Mouse (Mus musculus): Measurements from ENCODE around the gene Gm28729. TPM values are rescaled to one million over a fixed set of nuclear protein-coding genes. Genes with fewer than 3 reads are reported as not detected.

Gene Gm28729
- polyA plus RNA-seq, 2 experiments: 0.11 TPM; not detected in 1

DNA sequence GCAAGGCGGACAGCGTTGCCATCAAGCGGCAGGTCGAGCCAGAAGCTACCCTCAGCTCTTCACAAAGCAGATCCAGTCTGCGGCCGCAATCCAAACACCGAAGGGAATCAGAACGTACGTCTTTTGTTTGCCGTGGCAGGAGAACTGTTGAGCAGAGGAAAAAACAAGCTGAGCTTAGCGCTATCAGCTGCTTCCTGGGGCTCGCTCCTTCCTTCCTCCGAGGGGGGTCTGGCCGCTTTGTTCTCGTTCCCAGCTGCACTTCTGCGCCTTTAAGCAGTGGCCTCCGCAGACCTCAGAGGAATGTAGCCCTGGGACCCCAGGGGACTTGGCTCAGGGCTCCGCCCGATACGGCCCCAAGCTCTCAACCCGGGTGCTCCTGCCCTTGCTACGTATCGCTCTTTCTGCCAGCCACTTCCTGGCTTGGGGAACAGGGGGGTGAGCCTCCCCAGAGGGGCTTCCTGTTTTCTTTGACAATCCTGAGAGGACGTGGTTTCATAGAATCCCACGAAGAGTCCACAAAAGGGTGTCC lies 87.2 kb downstream of the Gm28729 start:
- 2% methylated on average over 25 of the region's 25 CpGs for WGBS

DNA sequence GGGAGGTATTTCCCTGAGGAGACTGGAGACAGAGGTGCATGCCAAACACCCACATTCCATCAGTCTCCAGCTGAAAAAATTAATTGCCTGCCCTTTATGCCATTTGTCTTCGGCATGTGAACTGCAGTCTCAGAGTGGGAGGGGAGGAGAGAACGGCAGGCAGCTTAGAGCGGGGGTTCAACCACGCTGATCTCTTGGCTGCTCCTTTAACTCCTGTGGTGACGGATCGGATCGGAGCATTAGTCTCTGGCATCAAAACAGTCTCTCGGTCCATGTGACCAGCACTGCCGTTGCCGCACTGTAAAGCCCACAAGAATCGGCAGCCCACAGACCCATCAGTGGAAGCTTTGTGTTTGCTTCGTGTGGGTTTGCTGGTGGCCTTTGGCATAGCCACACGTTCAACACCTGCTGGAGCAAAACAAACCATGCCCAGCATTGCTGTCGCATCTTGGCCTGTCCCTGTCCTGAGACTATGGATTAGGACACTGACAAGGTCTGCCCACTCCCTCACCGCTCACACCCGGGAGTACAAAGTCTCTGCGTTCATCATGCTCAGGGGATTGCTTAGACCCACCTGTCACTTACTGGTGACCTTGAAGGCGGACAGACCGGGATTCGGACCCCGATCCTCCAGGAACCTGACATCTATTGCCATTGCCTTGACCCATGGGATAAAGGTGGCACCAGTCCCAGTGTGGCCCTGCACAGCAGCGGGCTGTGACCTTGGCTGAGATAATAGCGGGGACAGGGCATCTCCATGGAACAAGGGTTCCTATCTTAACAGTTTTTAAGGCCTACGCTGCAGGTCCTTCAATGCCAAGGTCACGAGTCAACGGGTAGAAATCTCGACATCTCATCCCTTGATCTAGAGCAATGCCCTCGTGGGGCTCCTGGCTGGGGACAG lies 87.9 kb downstream of the Gm28729 start:
- no peak for TF ChIP-seq POLR2A (IDR thresholded peaks at IDR 0.05; ENCODE audit: borderline replicate concordance, extremely low read depth, insufficient read depth, insufficient read length)
- ATAC-seq (ENCODE audit: low FRiP score, low read depth) (no peak), DNase-seq (ENCODE audit: low spot score) (no peak)
- peak overlapping the region; percentile 56 for H3K27ac ChIP-seq (replicated peaks; ENCODE audit: low read depth, low read length)
- H3K4me2 ChIP-seq (replicated peaks; ENCODE audit: low read depth, low read length, severe bottlenecking): peak overlapping the region; percentile 85
- 17% methylated on average over 28 of the region's 28 CpGs for WGBS
- peak overlapping the region; percentile 50 for H3K4me3 ChIP-seq (replicated peaks; ENCODE audit: low read length)
- H3K9me3 ChIP-seq (ENCODE audit: control insufficient read depth, low read length): no peaks in the 10 kb centered on the region
- H3K27me3 ChIP-seq (ENCODE audit: control insufficient read depth, insufficient read depth, low read length): no peaks in the 10 kb centered on the region
- H3K9ac ChIP-seq (ENCODE audit: low read depth, low read length, severe bottlenecking): peak overlapping the region; percentile 74
- peaks cover 21% of the 10 kb centered on the region for H3K4me1 ChIP-seq (ENCODE audit: control insufficient read depth, insufficient read depth, low read length)
- H3K36me3 ChIP-seq (ENCODE audit: control insufficient read depth, insufficient read depth, low read length): no peaks in the 10 kb centered on the region

More for the DNA sequence above, 87.2 kb downstream of the Gm28729 start:
- TF ChIP-seq POLR2A (IDR thresholded peaks at IDR 0.05; ENCODE audit: borderline replicate concordance, extremely low read depth, insufficient read depth, insufficient read length): 0 out of 2 replicates have a peak, but pooled peaks have one; percentile 11
- H3K9ac ChIP-seq (ENCODE audit: low read depth, low read length, severe bottlenecking): peak overlapping the region; percentile 74
- peak overlapping the region; percentile 85 for H3K4me2 ChIP-seq (replicated peaks; ENCODE audit: low read depth, low read length, severe bottlenecking)
- no peaks in the 10 kb centered on the region for H3K36me3 ChIP-seq (ENCODE audit: control insufficient read depth, insufficient read depth, low read length)
- peak overlapping the region; percentile 56 for H3K27ac ChIP-seq (replicated peaks; ENCODE audit: low read depth, low read length)
- peak overlapping the region; percentile 50 for H3K4me3 ChIP-seq (replicated peaks; ENCODE audit: low read length)
- no peaks in the 10 kb centered on the region for H3K27me3 ChIP-seq (ENCODE audit: control insufficient read depth, insufficient read depth, low read length)
- H3K9me3 ChIP-seq (ENCODE audit: control insufficient read depth, low read length): no peaks in the 10 kb centered on the region
- ATAC-seq (ENCODE audit: low FRiP score, low read depth) (peak; percentile 77), DNase-seq (ENCODE audit: low spot score) (peak; percentile 68)
- H3K4me1 ChIP-seq (ENCODE audit: control insufficient read depth, insufficient read depth, low read length): peaks cover 21% of the 10 kb centered on the region

Other genes with a start within 250 kb of the Gm28729 start
- gene Atp1b3, start 160.8 kb downstream of the Gm28729 start, polyA plus RNA-seq (2012; rRNA removed): 69.1 and 81.2 TPM in 2 replicates
- gene Atp1b3, start 160.8 kb downstream of the Gm28729 start, polyA plus RNA-seq (2014; fragmentation: Nextera tagmentation; extraction: Ambion mirVana): 134 and 138 TPM in 2 replicates
- 183 and 341 TPM in 2 replicates for gene Rnf7, start 46.6 kb downstream of the Gm28729 start, polyA plus RNA-seq (2012; rRNA removed)
- 261 and 272 TPM in 2 replicates for gene Rnf7, start 46.6 kb downstream of the Gm28729 start, polyA plus RNA-seq (2014; fragmentation: Nextera tagmentation; extraction: Ambion mirVana)
- gene Rasa2, start 106.4 kb upstream of the Gm28729 start, polyA plus RNA-seq (2012; rRNA removed): 10.3 and 10.9 TPM in 2 replicates
- gene Rasa2, start 106.4 kb upstream of the Gm28729 start, polyA plus RNA-seq (2014; fragmentation: Nextera tagmentation; extraction: Ambion mirVana): 20.4 and 20.6 TPM in 2 replicates
- gene Zbtb38, start 227.6 kb upstream of the Gm28729 start, polyA plus RNA-seq (2012; rRNA removed): 2.8 and 3.8 TPM in 2 replicates
- gene Zbtb38, start 227.6 kb upstream of the Gm28729 start, polyA plus RNA-seq (2014; fragmentation: Nextera tagmentation; extraction: Ambion mirVana): 14.9 and 16.8 TPM in 2 replicates

Measured in limb, embryonic 14.5 days (tissue).